Mouse (Mus musculus) lung, postnatal 0 days (tissue): ENCODE data around the gene Tmprss13. TPM values are rescaled to one million over a fixed set of nuclear protein-coding genes. Genes with fewer than 3 reads are reported as not detected.

Experiments
- ATAC-seq: fragments of 200-750 bp; cut with Nextera tagmentation; 2 replicates; pipeline ENCODE4 v1.8.0; 2017; ENCODE audit warnings: moderate library complexity
- DNase-seq: peaks from one replicate; pipeline ENCODE4 v3.0.0-alpha.2; 2016; ENCODE audit warnings: low spot score
- H3K27ac ChIP-seq: fragments of 300-500 bp; sonication (generic); 2 replicates; pipeline ENCODE4 v1.5.1; 2014; ENCODE audit warnings: antibody characterized with exemption, mild to moderate bottlenecking, low read length, mixed read lengths
- H3K27me3 ChIP-seq: fragments of 300-500 bp; sonication (generic); replicated peaks from 2 replicates; pipeline ENCODE4 v1.6.1; 2014; ENCODE audit warnings: low read length, mixed read lengths; ENCODE audit not compliant: insufficient read depth
- H3K36me3 ChIP-seq: fragments of 300-500 bp; sonication (generic); 2 replicates; pipeline ENCODE4 v1.6.1; 2014; ENCODE audit warnings: low read length, mixed read lengths; ENCODE audit not compliant: insufficient read depth
- H3K4me1 ChIP-seq: fragments of 300-500 bp; sonication (generic); 2 replicates; pipeline ENCODE4 v1.6.1; 2014; ENCODE audit warnings: antibody characterized with exemption, low read depth, low read length, mixed read lengths; ENCODE audit not compliant: insufficient read depth
- H3K4me2 ChIP-seq: fragments of 300-500 bp; sonication (generic); replicated peaks from 2 replicates; pipeline ENCODE4 v1.6.1; 2014; ENCODE audit warnings: low read depth, mild to moderate bottlenecking, low read length, moderate library complexity, mixed read lengths
- H3K4me3 ChIP-seq: fragments of 300-500 bp; sonication (generic); 2 replicates; pipeline ENCODE4 v1.5.1; 2014; ENCODE audit warnings: low read depth, low read length
- H3K9ac ChIP-seq: fragments of 300-500 bp; sonication (generic); replicated peaks from 2 replicates; pipeline ENCODE4 v1.6.1; 2014; ENCODE audit warnings: low read depth, mild to moderate bottlenecking
- H3K9me3 ChIP-seq: fragments of 300-500 bp; sonication (generic); 2 replicates; pipeline ENCODE4 v1.6.1; 2016; ENCODE audit warnings: low read length, mixed read lengths
- CTCF ChIP-seq: IDR thresholded peaks from 2 replicates; pipeline ENCODE4 v1.5.1; 2016; ENCODE audit warnings: antibody characterized with exemption, mild to moderate bottlenecking
- EP300 ChIP-seq: IDR thresholded peaks from 2 replicates; pipeline ENCODE4 v1.6.1; 2016; ENCODE audit warnings: antibody characterized with exemption, mild to moderate bottlenecking, control low read depth
- WGBS: fragments of 180-500 bp; shearing (Covaris S2); extraction: QIAGEN DNeasy Blood & Tissue Kit; methylation state at CpG from one replicate; pipeline ENCODE4 v1.1.7; 2014; 5-methylcytosine and 5-hydroxymethylcytosine counted together
- polyA plus RNA-seq: library from polyadenylated mRNA; unstranded; fragments of >200 nt; fragmentation: Nextera tagmentation; extraction: Ambion mirVana; gene quantifications from 2 replicates; pipeline ENCODE4 v1.2.1, GENCODE M21; 2015

Tmprss13 gene
- polyA plus RNA-seq, 1 experiment from 2014 or later = 0.86 TPM

GRCm38 (mm10) chr9:45382834-45383233 lies 63.9 kb downstream of the Tmprss13 start:
- H3K4me2 ChIP-seq = no peak overlapping the region
- no peaks in the 10 kb centered on the region for H3K4me1 ChIP-seq
- H3K27me3 ChIP-seq = no peaks in the 10 kb centered on the region
- H3K9ac ChIP-seq = no peak overlapping the region
- no peak overlapping the region for H3K4me3 ChIP-seq
- ATAC-seq (no peak), DNase-seq (no peak)
- H3K36me3 ChIP-seq = no peaks in the 10 kb centered on the region
- TF ChIP-seq EP300 (no peak), CTCF (no peak)
- H3K9me3 ChIP-seq = no peaks in the 10 kb centered on the region
- 83% methylated on average over 5 of the region's 5 CpGs for WGBS
- H3K27ac ChIP-seq = no peak overlapping the region

- no peak for ATAC-seq
- no peak overlapping the region for H3K27ac ChIP-seq
- no peak for TF ChIP-seq EP300
- no peak for TF ChIP-seq CTCF
- no peak overlapping the region for H3K9ac ChIP-seq
- DNase-seq = no peak
- H3K4me2 ChIP-seq = no peak overlapping the region
- no peaks in the 10 kb centered on the region for H3K9me3 ChIP-seq
- no peaks in the 10 kb centered on the region for H3K36me3 ChIP-seq
- H3K27me3 ChIP-seq = no peaks in the 10 kb centered on the region
- WGBS = 89% methylated on average over 6 of the region's 6 CpGs
- H3K4me1 ChIP-seq = no peaks in the 10 kb centered on the region
- H3K4me3 ChIP-seq = no peak overlapping the region
Measured at GRCm38 (mm10) chr9:45383883-45384282, 65.0 kb downstream of the Tmprss13 start.

GRCm38 (mm10) chr9:45386698-45387097 lies 67.8 kb downstream of the Tmprss13 start:
- Histone ChIP-seq H3K36me3 (no peaks in the 10 kb centered on the region), H3K4me2 (no peak overlapping the region), H3K4me1 (no peaks in the 10 kb centered on the region), H3K9me3 (no peaks in the 10 kb centered on the region), H3K27ac (no peak overlapping the region), H3K4me3 (no peak overlapping the region), H3K9ac (no peak overlapping the region), H3K27me3 (no peaks in the 10 kb centered on the region)
- ATAC-seq (no peak), DNase-seq (no peak)
- 71% methylated on average over 5 of the region's 5 CpGs for WGBS
- no peak for TF ChIP-seq CTCF
- TF ChIP-seq EP300 = no peak

GRCm38 (mm10) chr9:45388385-45388994 lies 69.6 kb downstream of the Tmprss13 start:
- TF ChIP-seq CTCF (peak; percentile 99), EP300 (no peak)
- Histone ChIP-seq H3K9me3 (no peaks in the 10 kb centered on the region), H3K27me3 (no peaks in the 10 kb centered on the region), H3K27ac (no peak overlapping the region), H3K4me1 (no peaks in the 10 kb centered on the region), H3K4me2 (no peak overlapping the region), H3K9ac (no peak overlapping the region), H3K36me3 (no peaks in the 10 kb centered on the region), H3K4me3 (no peak overlapping the region)
- peak; percentile 82 for DNase-seq
- ATAC-seq = peak; percentile 75
- WGBS = 35% methylated on average over 12 of the region's 12 CpGs

GRCm38 (mm10) chr9:45389596-45389995 lies 70.7 kb downstream of the Tmprss13 start:
- H3K27ac ChIP-seq = no peak overlapping the region
- no peak overlapping the region for H3K4me2 ChIP-seq
- TF ChIP-seq EP300 = no peak
- TF ChIP-seq CTCF = no peak
- DNase-seq = no peak
- H3K27me3 ChIP-seq = no peaks in the 10 kb centered on the region
- no peaks in the 10 kb centered on the region for H3K36me3 ChIP-seq
- 63% methylated on average over 8 of the region's 8 CpGs for WGBS
- no peak overlapping the region for H3K4me3 ChIP-seq
- no peaks in the 10 kb centered on the region for H3K4me1 ChIP-seq
- H3K9me3 ChIP-seq = no peaks in the 10 kb centered on the region
- 0 out of 2 replicates have a peak, but pooled peaks have one; percentile 40 for ATAC-seq
- H3K9ac ChIP-seq = no peak overlapping the region

- H3K9ac ChIP-seq = no peak overlapping the region
- no peak overlapping the region for H3K4me2 ChIP-seq
- 66% methylated on average over 7 of the region's 7 CpGs for WGBS
- H3K36me3 ChIP-seq = no peaks in the 10 kb centered on the region
- no peak overlapping the region for H3K27ac ChIP-seq
- H3K9me3 ChIP-seq = no peaks in the 10 kb centered on the region
- no peaks in the 10 kb centered on the region for H3K4me1 ChIP-seq
- ATAC-seq = no peak
- no peak overlapping the region for H3K4me3 ChIP-seq
- no peak for DNase-seq
- no peaks in the 10 kb centered on the region for H3K27me3 ChIP-seq
- TF ChIP-seq CTCF (no peak), EP300 (no peak)
Measured at GRCm38 (mm10) chr9:45391299-45391698, 72.4 kb downstream of the Tmprss13 start.

- H3K9me3 ChIP-seq = no peaks in the 10 kb centered on the region
- DNase-seq = no peak
- no peak overlapping the region for H3K9ac ChIP-seq
- TF ChIP-seq EP300 (no peak), CTCF (no peak)
- no peak overlapping the region for H3K27ac ChIP-seq
- no peaks in the 10 kb centered on the region for H3K27me3 ChIP-seq
- no peaks in the 10 kb centered on the region for H3K36me3 ChIP-seq
- no peak overlapping the region for H3K4me3 ChIP-seq
- 73% methylated on average over 6 of the region's 6 CpGs for WGBS
- ATAC-seq = no peak
- no peak overlapping the region for H3K4me2 ChIP-seq
- H3K4me1 ChIP-seq = no peaks in the 10 kb centered on the region
Measured at GRCm38 (mm10) chr9:45395218-45395617, 76.3 kb downstream of the Tmprss13 start.
